ENCODE assay signal across 13 mouse cellular contexts in genomic region chr7:48897539-48898163, GRCm38 (mm10). TPM values are rescaled to one million over a fixed set of nuclear protein-coding genes. Genes with fewer than 3 reads are reported as not detected.
DNase-seq lines count a peak whose midpoint lies in the region; ATAC-seq and TF ChIP-seq lines count a peak whose summit lies in the region.
"Had no signal": no experiment of that assay in that cellular context is flagged by ENCODE, and none has a peak within 500 bp of the region (broad histone marks: within the 10 kb centered on the region; RNA-seq: fewer than 3 reads in every experiment).

No protein-coding gene starts in this region.

- no peak for DNase-seq in lung, postnatal 14 days
- no peak for DNase-seq in forebrain, embryonic 11.5 days (ENCODE audit: low spot score)
- DNase-seq in hindbrain, postnatal 0 days (ENCODE audit: low spot score), result peak; percentile 53
- no peak for DNase-seq in spleen, postnatal 36 days (ENCODE audit: low spot score in 2 of 2)
- DNase-seq in frontal cortex, postnatal 14 days (ENCODE audit: low spot score in 2 of 2), result no peak
- DNase-seq: cerebellum, postnatal 36 days; gastrocnemius, adult 2 months; lung, postnatal 36 days had no signal

- H3K9me3 ChIP-seq in lung, embryonic 15.5 days, result no peaks in the 10 kb centered on the region
- H3K9me3 ChIP-seq in forebrain, embryonic 11.5 days (ENCODE audit: control insufficient read depth, low read length), result no peaks in the 10 kb centered on the region
- H3K9me3 ChIP-seq in hindbrain, postnatal 0 days (ENCODE audit: low read length), result no peaks in the 10 kb centered on the region
- no peaks in the 10 kb centered on the region for H3K9me3 ChIP-seq in neural tube, embryonic 13.5 days
- H3K9me3 ChIP-seq: G1E had no signal

- ATAC-seq in lung, embryonic 15.5 days (ENCODE audit: borderline replicate concordance, extremely low read depth, low FRiP score, low TSS enrichment), result no peak
- no peak for ATAC-seq in forebrain, embryonic 11.5 days (replicated peaks; ENCODE audit: low FRiP score)
- peak; percentile 16; the same call in 1 of the 2 replicates for ATAC-seq in hindbrain, postnatal 0 days
- no peak for ATAC-seq in neural tube, embryonic 13.5 days (ENCODE audit: low read depth)

- TF ChIP-seq CTCF in hindbrain, postnatal 0 days (IDR thresholded peaks at IDR 0.05; ENCODE audit: low read depth), result no peak

- H3K36me3 ChIP-seq in lung, embryonic 15.5 days, result no peaks in the 10 kb centered on the region
- no peaks in the 10 kb centered on the region for H3K36me3 ChIP-seq in forebrain, embryonic 11.5 days (ENCODE audit: control insufficient read depth, insufficient read depth, low read length)
- no peaks in the 10 kb centered on the region for H3K36me3 ChIP-seq in hindbrain, postnatal 0 days (ENCODE audit: insufficient read depth, low read length)
- no peaks in the 10 kb centered on the region for H3K36me3 ChIP-seq in neural tube, embryonic 13.5 days
- H3K36me3 ChIP-seq: G1E had no signal

- H3K4me3 ChIP-seq in lung, embryonic 15.5 days, result no peak overlapping the region
- no peak overlapping the region for H3K4me3 ChIP-seq in forebrain, embryonic 11.5 days (ENCODE audit: low read depth, low read length)
- no peak overlapping the region for H3K4me3 ChIP-seq in hindbrain, postnatal 0 days (ENCODE audit: low read length)
- H3K4me3 ChIP-seq in neural tube, embryonic 13.5 days, result no peak overlapping the region
- H3K4me3 ChIP-seq: gastrocnemius, adult 2 months had no signal

- WGBS in lung, embryonic 15.5 days, result 50% methylated on average over 24 of the region's 24 CpGs
- WGBS in forebrain, embryonic 11.5 days, result 31% methylated on average over 24 of the region's 24 CpGs
- 20% methylated on average over 24 of the region's 24 CpGs for WGBS in hindbrain, postnatal 0 days
- 33% methylated on average over 24 of the region's 24 CpGs for WGBS in neural tube, embryonic 13.5 days

- H3K27me3 ChIP-seq in lung, embryonic 15.5 days, result no peaks in the 10 kb centered on the region
- peaks cover 12% of the 10 kb centered on the region; the same call in 1 of the 2 replicates for H3K27me3 ChIP-seq in forebrain, embryonic 11.5 days (ENCODE audit: control insufficient read depth, insufficient read depth, low read length)
- H3K27me3 ChIP-seq in hindbrain, postnatal 0 days (ENCODE audit: insufficient read depth, low read length), result no peaks in the 10 kb centered on the region
- H3K27me3 ChIP-seq in neural tube, embryonic 13.5 days, result peaks cover 13% of the 10 kb centered on the region

- H3K27ac ChIP-seq in lung, embryonic 15.5 days, result peak overlapping the region; percentile 34
- peak overlapping the region; percentile 41; the same call in 1 of the 2 replicates for H3K27ac ChIP-seq in forebrain, embryonic 11.5 days (ENCODE audit: low read depth, low read length)
- no peak overlapping the region for H3K27ac ChIP-seq in hindbrain, postnatal 0 days
- H3K27ac ChIP-seq in neural tube, embryonic 13.5 days (replicated peaks), result 0 out of 2 replicates have a peak overlapping the region, but pooled peaks have one; percentile 23
- H3K27ac ChIP-seq: gastrocnemius, adult 2 months had no signal

- no peak overlapping the region for H3K4me2 ChIP-seq in lung, embryonic 15.5 days
- peak overlapping the region; percentile 22; the same call in 1 of the 2 replicates for H3K4me2 ChIP-seq in forebrain, embryonic 11.5 days (ENCODE audit: low read depth, low read length, severe bottlenecking)
- peak overlapping the region; percentile 23; the same call in 1 of the 2 replicates for H3K4me2 ChIP-seq in hindbrain, postnatal 0 days (ENCODE audit: low read depth, low read length)
- peak overlapping the region; percentile 30 for H3K4me2 ChIP-seq in neural tube, embryonic 13.5 days

- H3K9ac ChIP-seq in lung, embryonic 15.5 days, result no peak overlapping the region
- H3K9ac ChIP-seq in forebrain, embryonic 11.5 days (ENCODE audit: low read length), result no peak overlapping the region; the same call in 1 of the 2 replicates
- no peak overlapping the region for H3K9ac ChIP-seq in hindbrain, postnatal 0 days (replicated peaks; ENCODE audit: low read length)
- H3K9ac ChIP-seq in neural tube, embryonic 13.5 days, result no peak overlapping the region

- H3K4me1 ChIP-seq in lung, embryonic 15.5 days, result peaks cover 10% of the 10 kb centered on the region
- peaks cover 16% of the 10 kb centered on the region for H3K4me1 ChIP-seq in forebrain, embryonic 11.5 days (replicated peaks; ENCODE audit: control insufficient read depth, insufficient read depth, low read length)
- H3K4me1 ChIP-seq in hindbrain, postnatal 0 days (ENCODE audit: insufficient read depth, low read length), result peaks cover 6% of the 10 kb centered on the region; the same call in 1 of the 2 replicates
- H3K4me1 ChIP-seq in neural tube, embryonic 13.5 days (replicated peaks), result peaks cover 24% of the 10 kb centered on the region

RNA-seq across cellular contexts. Expression of gene Nav2, which starts 10.9 kb away (rescaled TPM):
- 22.4 and 27.6 TPM in 2 replicates for polyA plus RNA-seq in lung, embryonic 15.5 days (2015; fragmentation: Nextera tagmentation; extraction: Ambion mirVana)
- polyA plus RNA-seq in forebrain, embryonic 11.5 days (2014; fragmentation: Nextera tagmentation; extraction: Ambion mirVana), result 6.9 and 7.2 TPM in 2 replicates
- total RNA-seq in hindbrain, postnatal 0 days (2014; rRNA removed), result 61.9 and 64.7 TPM in 2 replicates
- polyA plus RNA-seq in hindbrain, postnatal 0 days (2015; fragmentation: Nextera tagmentation; extraction: Ambion mirVana), result 20.1 and 22.1 TPM in 2 replicates
- polyA plus RNA-seq in neural tube, embryonic 13.5 days (2015; fragmentation: Nextera tagmentation; extraction: Ambion mirVana), result 19.6 and 19.9 TPM in 2 replicates
- polyA plus RNA-seq: G1E had no signal

RNA-seq across cellular contexts. Expression of gene E2f8, which starts 16.3 kb away (rescaled TPM):
- polyA plus RNA-seq in lung, embryonic 15.5 days (2015; fragmentation: Nextera tagmentation; extraction: Ambion mirVana), result 21.0 and 23.3 TPM in 2 replicates
- polyA plus RNA-seq in forebrain, embryonic 11.5 days (2014; fragmentation: Nextera tagmentation; extraction: Ambion mirVana), result 26.0 and 29.1 TPM in 2 replicates
- 2.6 and 4.8 TPM in 2 replicates for total RNA-seq in hindbrain, postnatal 0 days (2014; rRNA removed)
- 1.8 and 2.0 TPM in 2 replicates for polyA plus RNA-seq in hindbrain, postnatal 0 days (2015; fragmentation: Nextera tagmentation; extraction: Ambion mirVana)
- polyA plus RNA-seq in neural tube, embryonic 13.5 days (2015; fragmentation: Nextera tagmentation; extraction: Ambion mirVana), result 4.1 and 4.9 TPM in 2 replicates
- total RNA-seq: gastrocnemius, adult 2 months had no signal

RNA-seq across cellular contexts. Expression of gene Csrp3, which starts 49.8 kb away (rescaled TPM):
- 53.5 and 83.7 TPM in 2 replicates for polyA plus RNA-seq in lung, embryonic 15.5 days (2015; fragmentation: Nextera tagmentation; extraction: Ambion mirVana)
- not detected in 2 replicates for polyA plus RNA-seq in forebrain, embryonic 11.5 days (2014; fragmentation: Nextera tagmentation; extraction: Ambion mirVana)
- not detected in 2 replicates for total RNA-seq in hindbrain, postnatal 0 days (2014; rRNA removed)
- polyA plus RNA-seq in hindbrain, postnatal 0 days (2015; fragmentation: Nextera tagmentation; extraction: Ambion mirVana), result not detected in 2 replicates
- polyA plus RNA-seq in neural tube, embryonic 13.5 days (2015; fragmentation: Nextera tagmentation; extraction: Ambion mirVana), result 3.1 and 3.5 TPM in 2 replicates
- total RNA-seq: G1E; left cerebral cortex, postnatal 14 days had no signal
- polyA plus RNA-seq: G1E; inflammation-experienced regulatory T-cells, adult 6 months had no signal

Comparison
In these comparisons a context has a peak if more than half of its experiments do, and no peak if none do; other contexts are left out.
1. RNA of gene Csrp3, which starts 49.8 kb away (polyA plus RNA-seq): 53.5 to 83.7 TPM in lung, embryonic 15.5 days; 3.1 to 3.5 TPM in neural tube, embryonic 13.5 days, not detected in forebrain, embryonic 11.5 days and not detected in hindbrain, postnatal 0 days; every median in the first group is over 10 times any median in the second.